Mouse (Mus musculus) neural tube, embryonic 14.5 days (tissue): ENCODE data around the gene Fgf15. TPM values are rescaled to one million over a fixed set of nuclear protein-coding genes. Genes with fewer than 3 reads are reported as not detected.

Experiments used
- ATAC-seq: fragments of 200-750 bp; cut with Nextera tagmentation; 2 replicates; pipeline ENCODE4 v1.8.0; 2017; ENCODE audit warnings: low read depth, mild to moderate bottlenecking, moderate TSS enrichment, moderate library complexity
- H3K27ac ChIP-seq: fragments of 300-500 bp; sonication (generic); 2 replicates; pipeline ENCODE4 v1.5.1; 2014; ENCODE audit warnings: low read depth, mild to moderate bottlenecking, control low read depth, low read length, moderate library complexity, mixed read lengths
- H3K27me3 ChIP-seq: fragments of 300-500 bp; sonication (generic); 2 replicates; pipeline ENCODE4 v1.6.1; 2014; ENCODE audit warnings: low read length; ENCODE audit not compliant: control insufficient read depth, insufficient read depth
- H3K36me3 ChIP-seq: fragments of 300-500 bp; sonication (generic); 2 replicates; pipeline ENCODE4 v1.6.1; 2014; ENCODE audit warnings: low read length, mixed read lengths; ENCODE audit not compliant: control insufficient read depth, insufficient read depth
- H3K4me1 ChIP-seq: fragments of 300-500 bp; sonication (generic); 2 replicates; pipeline ENCODE4 v1.6.1; 2014; ENCODE audit warnings: low read length; ENCODE audit not compliant: control insufficient read depth, insufficient read depth
- H3K4me2 ChIP-seq: fragments of 300-500 bp; sonication (generic); 2 replicates; pipeline ENCODE4 v1.6.1; 2014; ENCODE audit warnings: mild to moderate bottlenecking, low read depth, low read length, control low read depth
- H3K4me3 ChIP-seq: fragments of 300-500 bp; sonication (generic); 2 replicates; pipeline ENCODE4 v1.5.1; 2014; ENCODE audit warnings: low read depth, low read length, control low read depth, mixed read lengths
- H3K9ac ChIP-seq: fragments of 300-500 bp; sonication (generic); replicated peaks from 2 replicates; pipeline ENCODE4 v1.6.1; 2014; ENCODE audit warnings: low read depth, mild to moderate bottlenecking, control low read depth, low read length, mixed read lengths
- H3K9me3 ChIP-seq: fragments of 300-500 bp; sonication (generic); 2 replicates; pipeline ENCODE4 v1.6.1; 2016; ENCODE audit warnings: low read length; ENCODE audit not compliant: control insufficient read depth
- WGBS: fragments of 180-500 bp; shearing (Covaris S2); extraction: QIAGEN DNeasy Blood & Tissue Kit; methylation state at CpG from one replicate; pipeline ENCODE4 v1.1.7; 2014; 5-methylcytosine and 5-hydroxymethylcytosine counted together
- polyA plus RNA-seq: library from polyadenylated mRNA; unstranded; fragments of >200 nt; fragmentation: Nextera tagmentation; extraction: Ambion mirVana; gene quantifications from 2 replicates; pipeline ENCODE4 v1.2.1, GENCODE M21; 2014

The Fgf15 gene
- polyA plus RNA-seq, 1 experiment from 2014 or later = 11.9 TPM

- peak; percentile 92 for ATAC-seq
- Histone ChIP-seq H3K27me3 (no peaks in the 10 kb centered on the region), H3K36me3 (peaks cover 14% of the 10 kb centered on the region; the same call in 1 of the 2 replicates), H3K9me3 (no peaks in the 10 kb centered on the region), H3K4me2 (peak overlapping the region; percentile 94), H3K4me1 (peaks cover 6% of the 10 kb centered on the region; the same call in 1 of the 2 replicates), H3K27ac (peak overlapping the region; percentile 93), H3K4me3 (peak overlapping the region; percentile 83), H3K9ac (peak overlapping the region; percentile 64; the same call in 1 of the 2 replicates)
- 10% methylated on average over 17 of the region's 17 CpGs for WGBS
Observed at GRCm38 (mm10) chr7:144914296-144914947, 18.1 kb downstream of the Fgf15 start.

GRCm38 (mm10) chr7:144914948-144915750 is 18.8 kb downstream of the Fgf15 start, which contains the start of gene LTO1:
TSS of gene LTO1 (plus strand) at chr7:144915100.
- peak; percentile 93 for ATAC-seq
- H3K4me1 ChIP-seq = peaks cover 6% of the 10 kb centered on the region; the same call in 1 of the 2 replicates
- peak within 1 kb of the TSS; percentile 93 for H3K27ac ChIP-seq
- under 1% methylated on average over 55 of the region's 55 CpGs for WGBS
- peaks cover 21% of the 10 kb centered on the region; the same call in 1 of the 2 replicates for H3K36me3 ChIP-seq
- H3K27me3 ChIP-seq = no peaks in the 10 kb centered on the region
- peak within 1 kb of the TSS; percentile 83 for H3K4me3 ChIP-seq
- no peaks in the 10 kb centered on the region for H3K9me3 ChIP-seq
- H3K9ac ChIP-seq = peak within 1 kb of the TSS; percentile 64
- H3K4me2 ChIP-seq = peak within 1 kb of the TSS; percentile 94

- Histone ChIP-seq H3K4me1 (peaks cover 6% of the 10 kb centered on the region; the same call in 1 of the 2 replicates), H3K9ac (no peak overlapping the region), H3K9me3 (no peaks in the 10 kb centered on the region), H3K4me2 (no peak overlapping the region), H3K27ac (no peak overlapping the region), H3K27me3 (no peaks in the 10 kb centered on the region), H3K36me3 (peaks cover 27% of the 10 kb centered on the region; the same call in 1 of the 2 replicates), H3K4me3 (no peak overlapping the region)
- no peak for ATAC-seq
- 74% methylated on average over 1 of the region's 1 CpGs for WGBS
Observed at GRCm38 (mm10) chr7:144918823-144919222, 22.5 kb downstream of the Fgf15 start.

- Histone ChIP-seq H3K9ac (no peak overlapping the region), H3K4me1 (peaks cover 5% of the 10 kb centered on the region; the same call in 1 of the 2 replicates), H3K27me3 (no peaks in the 10 kb centered on the region), H3K4me2 (no peak overlapping the region), H3K9me3 (no peaks in the 10 kb centered on the region), H3K4me3 (no peak overlapping the region), H3K36me3 (no peaks in the 10 kb centered on the region), H3K27ac (no peak overlapping the region)
- ATAC-seq = no peak
- 76% methylated on average over 2 of the region's 2 CpGs for WGBS
Observed at GRCm38 (mm10) chr7:144927591-144927990, 31.3 kb downstream of the Fgf15 start.

- Histone ChIP-seq H3K27me3 (no peaks in the 10 kb centered on the region), H3K4me1 (peaks cover 5% of the 10 kb centered on the region; the same call in 1 of the 2 replicates), H3K9ac (no peak overlapping the region), H3K9me3 (no peaks in the 10 kb centered on the region), H3K4me3 (no peak overlapping the region), H3K36me3 (no peaks in the 10 kb centered on the region), H3K27ac (no peak overlapping the region), H3K4me2 (no peak overlapping the region)
- 76% methylated on average over 4 of the region's 4 CpGs for WGBS
- no peak for ATAC-seq
Observed at GRCm38 (mm10) chr7:144928009-144928888, 31.9 kb downstream of the Fgf15 start.

GRCm38 (mm10) chr7:144928889-144929210 is 32.5 kb downstream of the Fgf15 start:
- Histone ChIP-seq H3K27ac (no peak overlapping the region), H3K4me2 (no peak overlapping the region), H3K4me1 (peaks cover 5% of the 10 kb centered on the region; the same call in 1 of the 2 replicates), H3K4me3 (no peak overlapping the region), H3K9ac (no peak overlapping the region), H3K36me3 (no peaks in the 10 kb centered on the region), H3K9me3 (no peaks in the 10 kb centered on the region), H3K27me3 (no peaks in the 10 kb centered on the region)
- WGBS = 84% methylated on average over 6 of the region's 6 CpGs
- no peak for ATAC-seq

GRCm38 (mm10) chr7:144929506-144929905 is 33.2 kb downstream of the Fgf15 start:
- Histone ChIP-seq H3K27me3 (no peaks in the 10 kb centered on the region), H3K9ac (no peak overlapping the region), H3K36me3 (no peaks in the 10 kb centered on the region), H3K4me2 (no peak overlapping the region), H3K4me3 (no peak overlapping the region), H3K4me1 (peaks cover 5% of the 10 kb centered on the region; the same call in 1 of the 2 replicates), H3K27ac (no peak overlapping the region), H3K9me3 (no peaks in the 10 kb centered on the region)
- no peak for ATAC-seq
- WGBS = 84% methylated on average over 8 of the region's 8 CpGs

- ATAC-seq = no peak
- no peak overlapping the region for H3K9ac ChIP-seq
- no peaks in the 10 kb centered on the region for H3K9me3 ChIP-seq
- H3K4me2 ChIP-seq = no peak overlapping the region
- peaks cover 5% of the 10 kb centered on the region; the same call in 1 of the 2 replicates for H3K4me1 ChIP-seq
- H3K36me3 ChIP-seq = no peaks in the 10 kb centered on the region
- H3K4me3 ChIP-seq = no peak overlapping the region
- WGBS = 35% methylated on average over 5 of the region's 5 CpGs
- H3K27me3 ChIP-seq = no peaks in the 10 kb centered on the region
- H3K27ac ChIP-seq = no peak overlapping the region
Observed at GRCm38 (mm10) chr7:144929931-144930330, 33.6 kb downstream of the Fgf15 start.
